Mouse (Mus musculus) limb, embryonic 15.5 days (tissue): ENCODE measurements at regions not wholly inside any gene's neighbourhood (a gene's known extent, or its start where the extent isn't known, plus 50 kb on each side); places are given as distances from the start of the nearest gene placed in this dataset.

ENCODE experiments used
- ATAC-seq: fragments of 200-750 bp; cut with Nextera tagmentation; 2 replicates; pipeline ENCODE4 v1.8.0; 2017; ENCODE audit warnings: low read depth, moderate TSS enrichment; ENCODE audit not compliant: insufficient number of reproducible peaks, low FRiP score, low TSS enrichment
- H3K27ac ChIP-seq: fragments of 300-500 bp; sonication (generic); 2 replicates; pipeline ENCODE4 v1.5.1; 2015; ENCODE audit warnings: moderate library complexity, mild to moderate bottlenecking, inconsistent platforms
- H3K27me3 ChIP-seq: fragments of 300-500 bp; sonication (generic); 2 replicates; pipeline ENCODE4 v1.6.1; 2015; ENCODE audit warnings: inconsistent platforms
- H3K36me3 ChIP-seq: fragments of 300-500 bp; sonication (generic); 2 replicates; pipeline ENCODE4 v1.6.1; 2015; ENCODE audit warnings: inconsistent platforms
- H3K4me1 ChIP-seq: fragments of 300-500 bp; sonication (generic); 2 replicates; pipeline ENCODE4 v1.6.1; 2015; ENCODE audit warnings: inconsistent platforms
- H3K4me2 ChIP-seq: fragments of 300-500 bp; sonication (generic); 2 replicates; pipeline ENCODE4 v1.6.1; 2015; ENCODE audit warnings: mild to moderate bottlenecking, inconsistent platforms
- H3K4me3 ChIP-seq: fragments of 300-500 bp; sonication (generic); 2 replicates; pipeline ENCODE4 v1.5.1; 2015; ENCODE audit warnings: mild to moderate bottlenecking, inconsistent platforms
- H3K9ac ChIP-seq: fragments of 300-500 bp; sonication (generic); 2 replicates; pipeline ENCODE4 v1.6.1; 2015; ENCODE audit warnings: inconsistent platforms
- H3K9me3 ChIP-seq: fragments of 300-500 bp; sonication (generic); 2 replicates; pipeline ENCODE4 v1.6.1; 2016; ENCODE audit warnings: inconsistent platforms
- WGBS: fragments of 180-500 bp; shearing (Covaris S2); methylation state at CpG from one replicate; pipeline ENCODE4 v1.1.7; 2015; 5-methylcytosine and 5-hydroxymethylcytosine counted together

DNA sequence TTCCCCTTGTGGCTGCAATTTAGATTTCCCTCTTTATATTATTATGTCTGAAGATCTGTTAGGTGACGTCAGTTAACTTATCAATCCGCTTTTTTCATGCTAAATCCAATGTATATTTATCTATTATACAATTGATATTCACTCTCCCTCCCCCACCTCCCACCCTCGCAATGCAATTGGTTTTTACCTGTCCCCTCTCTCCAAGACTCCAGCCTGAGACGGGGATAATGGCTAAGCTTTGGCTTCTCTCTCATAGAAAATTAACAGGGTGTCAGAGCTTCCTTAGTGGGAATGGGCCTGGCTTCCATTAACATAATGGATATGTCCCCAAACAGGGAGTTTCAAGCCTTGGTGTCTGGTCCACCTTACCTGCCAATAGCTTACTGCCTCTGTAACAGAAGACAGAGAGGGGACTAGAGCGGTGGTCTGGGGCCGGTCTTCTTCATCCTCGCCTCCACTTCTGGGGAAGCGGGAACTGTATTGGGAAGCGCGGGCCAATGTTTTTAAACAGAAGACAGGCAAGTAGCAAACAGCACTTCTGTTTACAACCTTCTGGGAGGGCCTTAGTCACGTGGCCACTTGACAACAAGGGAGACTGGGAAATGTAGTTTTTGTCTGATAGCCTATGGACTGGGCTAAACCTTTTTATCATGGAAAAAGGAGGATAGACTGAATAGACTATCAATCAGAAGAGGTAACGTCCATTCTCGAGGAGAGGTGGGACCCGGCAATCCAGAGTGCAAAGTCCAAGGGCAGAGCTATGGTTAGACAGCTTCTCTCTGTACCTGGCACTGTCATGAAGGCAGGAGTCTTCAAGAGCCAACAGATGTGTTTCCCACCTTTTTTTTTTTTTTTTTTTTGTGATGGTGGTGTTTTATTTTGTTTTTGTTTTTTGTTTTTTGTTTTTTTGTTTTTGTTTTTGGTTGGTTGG, 312.1 kb downstream of the Zfp706 start:
- peaks cover 9% of the 10 kb centered on the region; the same call in 1 of the 2 replicates for H3K4me1 ChIP-seq
- H3K4me3 ChIP-seq, result peak overlapping the region; percentile 38
- no peak for ATAC-seq
- H3K36me3 ChIP-seq, result no peaks in the 10 kb centered on the region
- 22% methylated on average over 14 of the region's 14 CpGs for WGBS
- no peaks in the 10 kb centered on the region for H3K27me3 ChIP-seq
- H3K27ac ChIP-seq, result no peak overlapping the region
- H3K9me3 ChIP-seq, result no peaks in the 10 kb centered on the region
- H3K9ac ChIP-seq, result no peak overlapping the region
- peak overlapping the region; percentile 49 for H3K4me2 ChIP-seq

DNA sequence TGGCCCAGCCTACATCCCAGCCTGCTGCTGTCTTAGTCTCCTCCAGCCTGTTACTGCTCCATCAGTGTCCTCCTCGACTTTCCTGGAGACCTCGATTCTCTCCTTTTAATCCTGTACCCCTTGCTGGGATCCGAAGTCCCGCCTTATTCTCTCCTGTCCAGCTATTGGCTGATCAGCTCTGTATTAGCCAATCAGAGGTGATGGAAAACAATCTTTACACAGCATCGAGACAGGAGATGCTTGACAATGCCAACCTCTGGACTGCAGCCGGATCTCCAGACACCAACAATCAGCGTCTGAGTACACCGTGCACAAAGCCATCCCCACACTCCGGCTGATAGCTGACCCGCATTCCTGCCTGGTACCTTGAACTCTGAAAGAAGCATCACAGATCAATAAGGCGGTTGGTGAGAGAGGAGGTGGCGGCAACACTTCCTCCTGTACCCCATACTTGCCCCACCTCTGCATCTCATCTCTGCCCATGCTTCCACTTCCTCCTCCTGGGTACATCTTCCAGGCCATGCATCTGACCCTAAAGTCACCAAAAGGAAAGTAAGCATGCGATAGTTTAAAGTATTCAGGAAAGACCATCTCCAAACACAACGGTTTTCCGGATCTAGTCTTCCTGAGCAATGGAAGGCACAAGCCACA, 316.4 kb downstream of the Zfp706 start:
- 59% methylated on average over 15 of the region's 15 CpGs for WGBS
- H3K9ac ChIP-seq, result no peak overlapping the region
- no peak overlapping the region; the same call in 1 of the 2 replicates for H3K27ac ChIP-seq
- no peak overlapping the region for H3K4me3 ChIP-seq
- ATAC-seq, result no peak
- no peaks in the 10 kb centered on the region for H3K9me3 ChIP-seq
- no peaks in the 10 kb centered on the region for H3K36me3 ChIP-seq
- H3K4me1 ChIP-seq, result peaks cover 14% of the 10 kb centered on the region
- no peak overlapping the region for H3K4me2 ChIP-seq
- H3K27me3 ChIP-seq, result no peaks in the 10 kb centered on the region

DNA sequence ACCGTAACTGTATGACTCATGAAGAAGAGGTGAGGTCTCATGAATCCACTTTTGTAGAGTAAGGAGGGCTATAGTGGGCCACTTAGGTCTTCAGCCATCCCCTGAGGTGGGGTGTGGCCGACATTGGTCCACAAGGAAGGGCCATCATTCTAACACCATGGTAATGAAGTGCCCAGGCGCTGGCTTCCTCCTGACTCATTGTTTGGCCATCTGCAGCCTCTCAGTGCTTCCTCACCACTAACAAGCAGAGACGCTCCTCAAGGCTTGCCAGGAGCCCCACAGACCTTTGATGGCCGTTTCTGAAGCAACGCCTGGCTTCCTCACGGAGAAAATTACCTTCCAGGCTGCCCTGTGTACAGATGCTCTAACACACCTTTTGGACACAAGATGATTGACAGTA, 317.7 kb downstream of the Zfp706 start:
- no peaks in the 10 kb centered on the region for H3K27me3 ChIP-seq
- no peak overlapping the region for H3K4me2 ChIP-seq
- no peaks in the 10 kb centered on the region for H3K36me3 ChIP-seq
- WGBS, result 66% methylated on average over 7 of the region's 7 CpGs
- H3K27ac ChIP-seq, result no peak overlapping the region
- H3K4me3 ChIP-seq, result no peak overlapping the region
- H3K4me1 ChIP-seq, result peaks cover 11% of the 10 kb centered on the region
- no peak overlapping the region for H3K9ac ChIP-seq
- no peak for ATAC-seq
- H3K9me3 ChIP-seq, result no peaks in the 10 kb centered on the region

- Histone ChIP-seq H3K27me3 (no peaks in the 10 kb centered on the region), H3K4me3 (no peak overlapping the region), H3K27ac (no peak overlapping the region), H3K4me2 (no peak overlapping the region), H3K9ac (no peak overlapping the region), H3K4me1 (peaks cover 11% of the 10 kb centered on the region), H3K36me3 (no peaks in the 10 kb centered on the region), H3K9me3 (no peaks in the 10 kb centered on the region)
- no peak for ATAC-seq
- WGBS, result 62% methylated on average over 3 of the region's 3 CpGs
Measured at GRCm38 (mm10) chr15:36689301-36689700, 318.3 kb downstream of the Zfp706 start.

DNA sequence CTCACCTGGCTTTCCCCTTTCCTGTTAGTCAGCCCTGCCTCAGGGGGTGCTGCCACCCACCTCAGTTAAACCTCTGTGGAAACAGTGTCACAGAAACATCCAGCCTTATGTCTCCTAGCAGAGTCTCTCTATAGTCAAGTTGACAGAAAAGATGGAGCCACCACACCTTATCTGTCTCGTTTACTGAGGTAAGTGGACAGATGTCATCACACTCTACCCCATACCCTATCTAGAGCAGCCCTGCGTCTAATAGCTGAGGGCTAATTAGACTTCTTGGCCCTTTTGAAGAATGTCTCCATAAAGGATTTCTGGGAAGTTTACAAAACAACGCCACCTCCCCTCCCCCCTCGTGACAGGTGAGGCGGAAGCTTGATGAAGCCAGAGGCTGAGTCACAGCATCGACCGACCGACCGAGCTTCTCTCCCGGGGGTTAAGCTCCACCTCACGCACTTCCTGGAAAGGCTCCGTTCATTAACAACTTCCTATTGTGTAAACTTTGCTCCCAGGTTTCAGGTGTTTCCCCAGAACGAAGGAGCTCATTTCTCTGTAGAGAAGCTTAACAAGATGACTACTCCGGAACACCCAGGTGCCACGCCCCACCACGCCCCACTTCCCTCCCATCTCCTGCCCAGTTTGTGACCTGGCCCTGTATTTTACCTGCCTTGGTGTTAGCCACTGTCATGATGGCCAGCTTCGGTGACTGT, 319.4 kb downstream of the Zfp706 start:
- 0 out of 2 replicates have a peak overlapping the region, but pooled peaks have one; percentile 17 for H3K4me2 ChIP-seq
- H3K27ac ChIP-seq, result no peak overlapping the region
- no peak for ATAC-seq
- no peaks in the 10 kb centered on the region for H3K9me3 ChIP-seq
- H3K36me3 ChIP-seq, result no peaks in the 10 kb centered on the region
- H3K27me3 ChIP-seq, result no peaks in the 10 kb centered on the region
- WGBS, result 7% methylated on average over 17 of the region's 17 CpGs
- peaks cover 11% of the 10 kb centered on the region for H3K4me1 ChIP-seq
- H3K4me3 ChIP-seq, result no peak overlapping the region
- H3K9ac ChIP-seq, result no peak overlapping the region

- Histone ChIP-seq H3K27me3 (no peaks in the 10 kb centered on the region), H3K4me2 (no peak overlapping the region), H3K4me3 (no peak overlapping the region), H3K36me3 (no peaks in the 10 kb centered on the region), H3K9ac (no peak overlapping the region), H3K4me1 (peaks cover 8% of the 10 kb centered on the region), H3K27ac (no peak overlapping the region), H3K9me3 (no peaks in the 10 kb centered on the region)
- ATAC-seq, result no peak
- WGBS, result 69% methylated on average over 7 of the region's 7 CpGs
Measured at GRCm38 (mm10) chr15:36684684-36685083, 322.9 kb downstream of the Zfp706 start.

DNA sequence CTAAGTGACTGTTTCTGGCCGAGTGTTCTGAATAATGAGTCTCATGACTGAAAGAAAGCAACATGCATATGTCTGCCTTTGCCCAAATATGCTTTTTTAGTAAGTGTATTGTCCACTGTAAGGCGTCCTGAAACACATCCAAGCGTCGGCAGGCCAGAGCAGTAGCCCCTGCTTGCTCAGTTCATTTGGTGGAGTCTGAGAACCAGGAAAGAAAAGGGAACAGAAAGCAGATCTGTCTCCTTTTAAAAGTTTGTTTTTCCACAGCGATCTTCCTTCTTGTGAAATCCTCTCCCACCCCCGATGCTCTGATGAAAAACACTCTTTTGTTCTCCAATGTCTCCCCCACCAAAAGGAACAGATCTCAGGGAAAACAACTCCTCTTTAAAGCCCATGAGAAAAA, 324.7 kb downstream of the Zfp706 start:
- H3K4me2 ChIP-seq, result no peak overlapping the region
- ATAC-seq, result no peak
- no peaks in the 10 kb centered on the region for H3K9me3 ChIP-seq
- no peak overlapping the region for H3K27ac ChIP-seq
- no peaks in the 10 kb centered on the region for H3K27me3 ChIP-seq
- no peak overlapping the region for H3K4me3 ChIP-seq
- 0 out of 2 replicates have a peak, but pooled peaks cover 3% of the 10 kb centered on the region for H3K4me1 ChIP-seq
- WGBS, result 51% methylated on average over 6 of the region's 6 CpGs
- no peak overlapping the region for H3K9ac ChIP-seq
- H3K36me3 ChIP-seq, result no peaks in the 10 kb centered on the region

DNA sequence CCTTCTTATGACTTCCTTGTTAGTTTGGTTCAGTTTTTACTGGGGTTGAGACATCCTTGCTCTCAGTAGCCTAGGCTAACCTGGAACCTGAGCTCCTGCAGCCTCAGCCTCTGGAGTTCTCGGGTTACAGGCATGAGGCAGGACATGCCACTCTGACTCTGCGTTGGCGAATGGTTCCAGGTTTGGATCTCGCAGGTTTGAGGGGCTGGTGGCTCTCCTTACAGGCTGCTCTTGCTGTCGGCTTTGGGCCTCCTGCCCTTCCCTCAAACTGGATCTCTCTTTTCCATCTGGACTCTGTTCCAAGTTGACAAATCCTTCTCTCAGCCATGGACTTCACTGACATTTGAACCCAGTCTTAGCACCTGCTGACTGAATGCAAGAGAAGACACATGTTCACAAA, 325.4 kb downstream of the Zfp706 start:
- H3K27ac ChIP-seq, result no peak overlapping the region
- H3K9me3 ChIP-seq, result no peaks in the 10 kb centered on the region
- WGBS, result 44% methylated on average over 5 of the region's 5 CpGs
- no peak overlapping the region for H3K9ac ChIP-seq
- no peaks in the 10 kb centered on the region for H3K36me3 ChIP-seq
- no peak overlapping the region for H3K4me3 ChIP-seq
- H3K4me2 ChIP-seq, result no peak overlapping the region
- ATAC-seq, result no peak
- H3K27me3 ChIP-seq, result no peaks in the 10 kb centered on the region
- 0 out of 2 replicates have a peak, but pooled peaks cover 3% of the 10 kb centered on the region for H3K4me1 ChIP-seq

DNA sequence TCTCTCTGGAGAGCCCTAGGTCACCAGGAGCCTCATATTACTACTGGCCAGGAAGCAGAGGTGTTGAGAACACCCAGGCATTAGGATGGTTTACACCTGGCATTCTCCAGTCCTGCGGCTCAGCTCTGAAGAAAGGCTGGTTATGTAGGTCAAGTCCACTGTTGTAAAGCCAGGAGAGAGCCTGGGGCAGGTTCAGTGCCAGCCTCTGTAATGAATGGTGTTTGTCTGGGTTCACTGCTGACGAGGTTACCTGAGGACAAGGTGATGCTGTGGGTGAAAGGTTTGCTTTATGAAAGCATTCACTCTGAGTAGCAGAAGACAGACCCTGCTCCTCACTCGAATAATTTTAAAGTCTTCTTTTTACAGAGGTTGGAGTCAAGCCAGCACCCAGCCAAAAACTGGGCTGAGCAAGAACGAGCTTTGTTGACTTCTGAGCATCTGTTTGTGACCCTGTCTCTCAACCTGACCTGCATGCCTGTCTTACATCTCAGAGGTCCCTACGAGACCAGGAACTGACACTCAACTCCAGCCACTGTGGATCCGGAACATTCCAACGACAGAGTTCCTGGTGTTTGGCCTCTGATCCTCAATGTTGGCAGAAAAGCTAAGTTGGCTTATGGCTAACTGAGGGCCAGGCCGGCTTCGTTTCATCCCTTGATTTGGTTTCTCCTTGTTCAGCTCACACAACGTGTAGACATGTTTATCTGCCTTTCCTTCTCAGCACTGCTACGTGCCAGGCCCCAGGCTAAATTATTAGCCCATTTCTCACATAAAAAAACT, 327.0 kb downstream of the Zfp706 start:
- no peaks in the 10 kb centered on the region for H3K9me3 ChIP-seq
- H3K4me2 ChIP-seq, result no peak overlapping the region
- H3K9ac ChIP-seq, result no peak overlapping the region
- no peaks in the 10 kb centered on the region for H3K36me3 ChIP-seq
- H3K27ac ChIP-seq, result no peak overlapping the region
- no peaks in the 10 kb centered on the region for H3K27me3 ChIP-seq
- H3K4me3 ChIP-seq, result no peak overlapping the region
- H3K4me1 ChIP-seq, result 0 out of 2 replicates have a peak, but pooled peaks cover 3% of the 10 kb centered on the region
- no peak for ATAC-seq
- 76% methylated on average over 11 of the region's 11 CpGs for WGBS

GRCm38 (mm10) chr15:36679577-36679976, 328.0 kb downstream of the Zfp706 start:
- Histone ChIP-seq H3K27me3 (no peaks in the 10 kb centered on the region), H3K9ac (no peak overlapping the region), H3K27ac (no peak overlapping the region), H3K4me3 (no peak overlapping the region), H3K9me3 (no peaks in the 10 kb centered on the region), H3K36me3 (no peaks in the 10 kb centered on the region), H3K4me1 (0 out of 2 replicates have a peak, but pooled peaks cover 3% of the 10 kb centered on the region), H3K4me2 (no peak overlapping the region)
- ATAC-seq, result no peak
- 85% methylated on average over 13 of the region's 13 CpGs for WGBS

GRCm38 (mm10) chr15:36669748-36670147, 337.8 kb downstream of the Zfp706 start:
- Histone ChIP-seq H3K4me1 (peaks cover 6% of the 10 kb centered on the region; the same call in 1 of the 2 replicates), H3K9ac (no peak overlapping the region), H3K27ac (no peak overlapping the region), H3K4me2 (no peak overlapping the region), H3K36me3 (no peaks in the 10 kb centered on the region), H3K9me3 (no peaks in the 10 kb centered on the region), H3K4me3 (no peak overlapping the region), H3K27me3 (no peaks in the 10 kb centered on the region)
- ATAC-seq, result no peak
- 27% methylated on average over 12 of the region's 12 CpGs for WGBS
